Mouse (Mus musculus) kidney, embryonic 14.5 days (tissue): ENCODE measurements at regions not wholly inside any gene's neighbourhood (a gene's known extent, or its start where the extent isn't known, plus 50 kb on each side); places are given as distances from the start of the nearest gene placed in this dataset.

Source experiments
- ATAC-seq: fragments of 200-750 bp; cut with Nextera tagmentation; 2 replicates; pipeline ENCODE4 v1.8.0; 2017; ENCODE audit warnings: moderate number of reproducible peaks, mild to moderate bottlenecking, moderate TSS enrichment, moderate library complexity; ENCODE audit not compliant: low FRiP score, low TSS enrichment
- H3K27ac ChIP-seq: fragments of 300-500 bp; sonication (generic); 2 replicates; pipeline ENCODE4 v1.5.1; 2014; ENCODE audit warnings: low read depth, mild to moderate bottlenecking, low read length, moderate library complexity, mixed read lengths
- H3K27me3 ChIP-seq: fragments of 300-500 bp; sonication (generic); 2 replicates; pipeline ENCODE4 v1.6.1; 2014; ENCODE audit warnings: mild to moderate bottlenecking, low read length; ENCODE audit not compliant: control insufficient read depth, insufficient read depth
- H3K36me3 ChIP-seq: fragments of 300-500 bp; sonication (generic); 2 replicates; pipeline ENCODE4 v1.6.1; 2014; ENCODE audit warnings: low read length, mixed read lengths; ENCODE audit not compliant: control insufficient read depth, insufficient read depth
- H3K4me1 ChIP-seq: fragments of 300-500 bp; sonication (generic); 2 replicates; pipeline ENCODE4 v1.6.1; 2014; ENCODE audit warnings: low read length, mixed read lengths; ENCODE audit not compliant: control insufficient read depth, insufficient read depth
- H3K4me2 ChIP-seq: fragments of 300-500 bp; sonication (generic); replicated peaks from 2 replicates; pipeline ENCODE4 v1.6.1; 2014; ENCODE audit warnings: low read depth, mild to moderate bottlenecking, low read length
- H3K4me3 ChIP-seq: fragments of 300-500 bp; sonication (generic); 2 replicates; pipeline ENCODE4 v1.5.1; 2014; ENCODE audit warnings: mild to moderate bottlenecking, low read length
- H3K9ac ChIP-seq: fragments of 300-500 bp; sonication (generic); 2 replicates; pipeline ENCODE4 v1.6.1; 2014; ENCODE audit warnings: low read depth, mild to moderate bottlenecking, low read length, moderate library complexity
- H3K9me3 ChIP-seq: fragments of 300-500 bp; sonication (generic); 2 replicates; pipeline ENCODE4 v1.6.1; 2016; ENCODE audit warnings: low read length; ENCODE audit not compliant: control insufficient read depth
- WGBS: fragments of 180-500 bp; shearing (Covaris S2); extraction: QIAGEN DNeasy Blood & Tissue Kit; methylation state at CpG from one replicate; pipeline ENCODE4 v1.1.7; 2014; 5-methylcytosine and 5-hydroxymethylcytosine counted together

DNA sequence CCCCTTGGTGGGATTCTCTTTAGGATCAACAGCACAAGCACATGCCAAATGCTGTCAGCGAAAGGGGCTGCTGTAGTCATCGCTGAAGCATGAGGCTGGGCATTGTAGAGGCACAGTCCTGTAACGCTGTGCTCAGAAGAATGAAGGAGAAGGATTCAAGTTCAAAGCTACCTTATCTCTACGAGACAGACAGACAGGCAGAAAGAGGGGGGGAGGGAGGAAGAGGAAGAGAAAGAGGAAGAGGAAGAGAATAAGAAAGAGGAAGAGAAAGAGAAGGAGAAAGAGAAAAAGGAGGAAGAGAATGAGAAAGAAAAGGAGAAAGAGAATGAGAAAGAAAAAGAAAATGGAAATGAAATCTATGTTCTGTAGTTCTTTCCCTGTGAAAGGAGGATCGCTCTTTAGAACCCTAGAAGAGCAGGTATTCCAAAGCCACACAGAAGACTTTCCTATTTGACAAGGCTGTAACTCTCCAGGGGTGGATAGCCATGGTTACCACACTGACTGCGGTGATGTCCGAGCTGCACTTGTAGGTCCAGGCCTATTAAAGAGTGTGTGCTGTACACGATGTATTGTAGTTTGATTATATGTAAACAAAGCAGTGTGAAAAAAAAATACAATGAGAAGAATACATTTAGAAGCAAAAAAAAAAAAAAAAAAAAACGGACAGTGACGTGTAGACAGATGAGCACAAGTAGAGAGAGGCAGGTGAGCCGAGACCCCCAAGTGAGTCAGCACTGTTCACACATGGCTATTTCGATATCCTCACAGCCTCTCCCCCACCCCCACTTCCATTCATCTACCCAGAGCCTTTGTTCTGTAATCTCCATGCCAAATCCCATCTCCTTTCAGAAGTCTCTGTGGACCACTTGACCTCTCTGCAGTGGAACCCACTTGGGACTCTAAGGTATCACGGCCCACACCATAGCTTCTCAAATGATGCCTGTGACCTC, 165.2 kb downstream of the Chic2 start:
- Histone ChIP-seq H3K9ac (no peak overlapping the region), H3K4me2 (no peak overlapping the region), H3K27ac (no peak overlapping the region), H3K27me3 (no peaks in the 10 kb centered on the region), H3K9me3 (no peaks in the 10 kb centered on the region), H3K4me3 (no peak overlapping the region), H3K36me3 (no peaks in the 10 kb centered on the region), H3K4me1 (no peaks in the 10 kb centered on the region; the same call in 1 of the 2 replicates)
- ATAC-seq: no peak
- WGBS: 84% methylated on average over 13 of the region's 13 CpGs

DNA sequence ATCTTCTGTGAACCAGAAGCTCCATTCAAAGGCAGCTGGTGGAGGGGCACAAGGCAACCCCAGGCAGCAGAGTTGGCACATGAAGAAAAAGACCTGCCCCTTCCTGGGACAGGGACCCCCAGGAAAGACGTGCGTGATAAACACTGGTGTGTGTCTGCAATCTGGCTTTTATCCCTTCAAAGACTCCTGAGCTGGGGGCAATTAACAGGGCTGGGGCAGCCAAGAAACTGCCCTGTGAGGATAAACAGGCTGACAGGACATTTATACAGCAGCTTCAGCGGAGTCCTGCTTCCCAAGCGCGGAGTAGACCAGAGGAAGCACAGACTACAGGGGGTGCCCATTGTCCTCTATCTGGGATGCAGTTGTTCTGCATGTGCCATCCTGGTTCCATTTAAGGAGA, 167.0 kb downstream of the Chic2 start:
- no peak overlapping the region for H3K4me3 ChIP-seq
- H3K27me3 ChIP-seq: no peaks in the 10 kb centered on the region
- H3K4me2 ChIP-seq: no peak overlapping the region
- H3K27ac ChIP-seq: no peak overlapping the region
- no peak for ATAC-seq
- no peak overlapping the region for H3K9ac ChIP-seq
- no peaks in the 10 kb centered on the region; the same call in 1 of the 2 replicates for H3K4me1 ChIP-seq
- no peaks in the 10 kb centered on the region for H3K36me3 ChIP-seq
- no peaks in the 10 kb centered on the region for H3K9me3 ChIP-seq
- WGBS: 20% methylated on average over 5 of the region's 5 CpGs

DNA sequence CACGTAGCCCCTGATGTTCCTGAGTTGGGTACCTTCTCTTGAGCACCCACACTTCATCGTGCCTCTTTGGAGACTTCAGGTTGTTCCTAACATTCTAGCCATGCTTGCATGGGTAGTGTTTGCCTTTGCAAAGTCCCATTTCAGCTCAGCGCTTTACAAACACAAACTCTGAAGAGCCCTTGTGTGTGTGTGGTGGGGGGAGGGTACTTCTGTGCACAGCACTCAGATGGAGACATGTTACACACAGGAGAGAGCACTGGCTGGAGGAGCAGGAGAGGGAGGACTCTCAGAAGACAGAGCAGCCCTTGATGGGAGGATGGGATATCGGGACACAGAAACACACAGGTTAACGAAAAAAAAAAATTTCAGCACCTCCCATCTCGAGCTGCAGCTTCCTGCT, 167.4 kb downstream of the Chic2 start:
- Histone ChIP-seq H3K9ac (no peak overlapping the region), H3K27ac (no peak overlapping the region), H3K9me3 (no peaks in the 10 kb centered on the region), H3K27me3 (no peaks in the 10 kb centered on the region), H3K4me2 (no peak overlapping the region), H3K4me1 (no peaks in the 10 kb centered on the region; the same call in 1 of the 2 replicates), H3K4me3 (no peak overlapping the region), H3K36me3 (no peaks in the 10 kb centered on the region)
- no peak for ATAC-seq
- 55% methylated on average over 6 of the region's 6 CpGs for WGBS

DNA sequence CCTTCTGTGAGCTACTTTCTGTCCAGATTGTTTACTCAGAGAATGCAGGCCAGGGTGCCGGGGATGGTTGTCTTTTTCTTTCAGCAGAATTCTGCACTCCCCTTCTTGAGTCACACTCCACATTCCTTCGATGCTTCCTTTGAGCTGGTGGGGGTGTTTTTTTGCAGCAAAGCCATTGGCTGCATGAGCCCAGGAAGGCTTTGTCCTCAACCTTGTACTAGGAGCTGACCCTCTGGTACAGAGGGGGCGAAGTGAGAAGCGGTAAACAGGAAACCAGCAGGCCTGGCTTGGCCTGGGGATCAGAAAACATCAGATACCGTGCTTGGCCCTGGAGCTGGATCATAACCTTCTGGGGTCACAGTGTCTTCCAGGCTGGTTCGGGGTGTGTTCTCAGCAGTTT, 169.9 kb downstream of the Chic2 start:
- Histone ChIP-seq H3K27ac (no peak overlapping the region), H3K4me1 (no peaks in the 10 kb centered on the region; the same call in 1 of the 2 replicates), H3K9ac (no peak overlapping the region), H3K36me3 (no peaks in the 10 kb centered on the region), H3K9me3 (no peaks in the 10 kb centered on the region), H3K27me3 (no peaks in the 10 kb centered on the region), H3K4me3 (no peak overlapping the region), H3K4me2 (no peak overlapping the region)
- 37% methylated on average over 6 of the region's 6 CpGs for WGBS
- ATAC-seq: no peak

DNA sequence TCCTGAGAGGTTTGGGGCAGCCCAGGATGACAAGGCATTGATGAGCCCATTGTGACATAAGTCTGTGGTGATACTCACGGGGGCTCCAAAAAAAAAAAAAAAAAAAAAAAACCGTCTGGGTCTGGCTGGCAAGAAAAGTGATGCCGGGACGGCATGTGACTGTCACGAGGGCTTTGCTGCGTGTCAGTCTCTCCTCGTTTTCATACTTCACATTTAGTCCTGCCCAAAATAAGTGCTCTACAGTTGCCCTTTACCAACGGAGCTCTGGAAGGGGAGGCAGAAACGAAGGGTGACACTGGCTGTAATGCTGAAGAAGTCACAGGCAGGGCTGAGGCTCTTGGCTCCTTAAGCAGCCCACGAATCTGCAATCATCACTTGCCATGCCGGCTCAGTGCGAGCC, 167.9 kb upstream of the Lnx1 start:
- no peak overlapping the region for H3K9ac ChIP-seq
- no peaks in the 10 kb centered on the region for H3K9me3 ChIP-seq
- no peak for ATAC-seq
- no peak overlapping the region for H3K4me2 ChIP-seq
- no peak overlapping the region for H3K27ac ChIP-seq
- no peak overlapping the region for H3K4me3 ChIP-seq
- no peaks in the 10 kb centered on the region for H3K36me3 ChIP-seq
- no peaks in the 10 kb centered on the region for H3K27me3 ChIP-seq
- 86% methylated on average over 12 of the region's 12 CpGs for WGBS
- no peaks in the 10 kb centered on the region; the same call in 1 of the 2 replicates for H3K4me1 ChIP-seq

DNA sequence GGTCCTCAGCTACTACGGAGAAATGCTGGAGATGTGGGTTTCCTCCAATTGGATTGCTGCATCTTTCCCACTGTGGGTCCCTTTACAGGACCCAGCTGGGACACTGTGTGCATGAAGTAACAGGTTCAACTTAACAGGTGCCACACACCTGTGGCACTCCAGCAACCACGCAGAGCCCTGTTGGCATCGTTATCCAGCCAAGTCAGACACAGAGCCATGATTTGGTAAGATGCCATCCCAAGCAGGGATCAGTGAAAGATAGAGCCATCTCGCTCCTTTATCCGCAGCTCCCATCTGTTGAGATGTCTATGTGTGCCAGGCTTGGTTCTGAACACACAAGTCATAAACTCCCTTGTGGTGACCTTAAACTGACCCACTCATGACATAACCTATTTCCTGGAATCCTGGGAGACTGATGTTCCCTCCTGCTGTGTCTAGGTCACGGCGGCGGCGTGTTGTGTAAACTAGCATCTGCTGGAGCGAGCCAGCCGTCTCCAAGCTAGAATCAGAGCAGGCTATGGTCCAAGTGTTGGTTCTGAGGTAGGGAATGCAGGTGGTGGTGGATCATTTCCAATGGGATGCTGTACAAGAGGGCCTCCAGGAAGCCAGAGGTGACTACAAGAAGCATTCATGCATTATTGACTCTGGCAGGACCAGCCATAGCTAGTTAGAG, 164.5 kb upstream of the Lnx1 start:
- no peak for ATAC-seq

DNA sequence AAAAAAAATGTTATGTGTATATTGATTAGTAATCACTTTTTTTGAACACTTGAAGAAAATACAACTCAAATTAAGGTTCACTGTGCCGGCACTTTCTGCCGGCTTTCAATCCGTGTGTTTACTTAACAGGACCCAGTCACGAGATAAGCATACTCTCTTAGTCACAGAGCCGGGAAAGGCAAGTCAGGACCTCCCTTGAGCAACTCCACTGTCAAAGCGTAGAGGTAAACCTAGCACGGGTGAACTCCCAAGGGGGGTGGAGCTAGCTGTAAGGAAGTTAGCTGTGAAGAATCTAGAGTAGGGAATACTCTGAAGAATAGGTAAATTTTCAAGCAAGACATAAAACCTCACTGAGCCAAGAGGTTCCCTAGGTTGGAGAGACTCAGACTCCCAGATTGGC, 164.0 kb upstream of the Lnx1 start:
- no peaks in the 10 kb centered on the region for H3K36me3 ChIP-seq
- 33% methylated on average over 7 of the region's 7 CpGs for WGBS
- H3K4me1 ChIP-seq: no peaks in the 10 kb centered on the region
- no peak overlapping the region for H3K4me3 ChIP-seq
- H3K9me3 ChIP-seq: no peaks in the 10 kb centered on the region
- H3K4me2 ChIP-seq: no peak overlapping the region
- H3K27ac ChIP-seq: no peak overlapping the region
- H3K9ac ChIP-seq: no peak overlapping the region
- H3K27me3 ChIP-seq: no peaks in the 10 kb centered on the region
- no peak for ATAC-seq

More for the DNA sequence above, 164.5 kb upstream of the Lnx1 start:
- Histone ChIP-seq H3K9me3 (no peaks in the 10 kb centered on the region), H3K4me3 (no peak overlapping the region), H3K36me3 (no peaks in the 10 kb centered on the region), H3K4me2 (no peak overlapping the region), H3K27ac (no peak overlapping the region), H3K4me1 (no peaks in the 10 kb centered on the region), H3K27me3 (no peaks in the 10 kb centered on the region), H3K9ac (no peak overlapping the region)
- WGBS: 94% methylated on average over 11 of the region's 11 CpGs

DNA sequence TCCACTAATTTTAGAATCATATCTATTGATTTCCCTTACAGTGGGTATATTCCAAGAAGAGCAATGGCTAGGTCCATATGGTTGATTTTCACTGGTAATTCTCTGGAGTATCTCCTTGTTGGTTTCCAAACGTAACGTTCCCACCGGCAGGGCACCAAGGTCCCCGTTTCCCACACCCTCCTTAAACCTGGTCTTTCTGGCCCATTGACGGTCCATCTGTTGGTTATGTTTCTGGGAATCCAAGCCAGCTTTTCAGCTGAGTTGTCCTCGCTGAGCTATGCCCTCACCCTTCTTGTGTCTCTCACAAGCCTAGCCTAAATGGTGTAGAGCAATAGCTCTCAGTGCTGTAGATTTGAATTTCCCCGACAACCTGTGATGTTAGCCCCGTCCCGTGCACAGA, 162.7 kb upstream of the Lnx1 start:
- Histone ChIP-seq H3K9me3 (no peaks in the 10 kb centered on the region), H3K27me3 (no peaks in the 10 kb centered on the region), H3K36me3 (no peaks in the 10 kb centered on the region), H3K4me1 (no peaks in the 10 kb centered on the region), H3K9ac (no peak overlapping the region), H3K4me2 (no peak overlapping the region), H3K27ac (no peak overlapping the region), H3K4me3 (no peak overlapping the region)
- ATAC-seq: no peak
- WGBS: 92% methylated on average over 9 of the region's 9 CpGs

DNA sequence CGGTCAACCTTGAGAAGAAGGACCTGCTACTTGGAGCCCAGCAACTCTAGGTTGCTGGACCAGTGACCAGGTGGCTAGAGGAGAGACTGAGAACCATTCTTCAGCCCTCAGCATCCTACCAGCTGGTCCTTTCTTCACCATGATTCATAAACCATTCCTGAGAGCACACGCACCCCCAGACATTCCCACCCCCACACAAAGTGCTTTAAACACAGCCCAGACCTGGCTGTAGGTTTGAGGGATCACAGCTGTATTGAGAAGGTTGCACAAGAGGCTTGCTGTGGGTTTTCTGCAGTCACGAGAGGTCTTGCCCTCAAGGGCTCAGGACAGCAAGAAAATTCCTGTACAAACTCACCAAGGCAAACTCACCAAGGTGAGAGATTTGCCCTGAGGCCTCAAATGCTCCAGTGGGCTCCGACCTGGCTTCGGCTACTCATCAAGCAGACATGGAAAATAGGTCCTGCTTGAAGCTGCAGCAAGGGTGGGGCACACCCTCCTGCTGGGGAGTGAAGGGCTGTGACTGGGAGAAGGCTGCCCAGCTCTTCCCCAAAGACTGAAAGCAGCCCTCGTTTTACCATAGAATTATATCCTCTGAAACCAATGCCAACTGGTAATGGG, 161.9 kb upstream of the Lnx1 start:
- no peak overlapping the region for H3K27ac ChIP-seq
- WGBS: 63% methylated on average over 6 of the region's 6 CpGs
- no peak for ATAC-seq
- H3K36me3 ChIP-seq: no peaks in the 10 kb centered on the region
- H3K27me3 ChIP-seq: no peaks in the 10 kb centered on the region
- H3K9ac ChIP-seq: no peak overlapping the region
- no peak overlapping the region for H3K4me2 ChIP-seq
- no peaks in the 10 kb centered on the region for H3K9me3 ChIP-seq
- no peaks in the 10 kb centered on the region for H3K4me1 ChIP-seq
- H3K4me3 ChIP-seq: no peak overlapping the region
